Mouse (Mus musculus): Measurements from ENCODE around the gene Pgm2l1.

DNA sequence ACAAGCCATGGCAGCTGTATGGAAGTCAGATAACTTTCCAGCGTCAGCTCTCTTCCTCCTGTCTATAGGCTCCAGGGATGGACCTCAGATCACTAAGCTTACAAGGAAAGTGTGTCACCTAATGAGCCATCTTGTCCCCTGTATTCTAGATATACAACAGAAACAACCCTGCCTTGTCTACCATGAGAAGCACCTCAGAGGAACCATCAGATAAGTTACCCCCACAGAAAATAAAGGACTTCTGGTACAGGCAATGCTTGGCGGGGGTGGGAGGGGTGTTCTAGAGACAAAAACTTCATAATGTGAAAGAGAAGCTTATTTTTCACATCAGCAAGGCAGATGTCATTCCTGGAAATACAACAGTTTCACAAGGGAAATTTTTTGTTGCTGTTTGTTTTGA is 21.1 kb upstream of the Pgm2l1 start:
- TF ChIP-seq POLR2A (IDR thresholded peaks at IDR 0.05; ENCODE audit: control insufficient read depth, low read depth, low read length) (no peak), CTCF (IDR thresholded peaks at IDR 0.05; ENCODE audit: control insufficient read depth, insufficient read depth, insufficient replicate concordance, low read depth, low read length) (no peak)

All from testis, adult 2 months (tissue).